Mouse (Mus musculus) embryonic facial prominence, embryonic 15.5 days (tissue): ENCODE measurements at regions not wholly inside any gene's neighbourhood (a gene's known extent, or its start where the extent isn't known, plus 50 kb on each side); places are given as distances from the start of the nearest gene placed in this dataset.

Experiments used
- ATAC-seq: fragments of 200-750 bp; cut with Nextera tagmentation; 2 replicates; pipeline ENCODE4 v1.8.0; 2017; ENCODE audit warnings: low read depth, moderate TSS enrichment; ENCODE audit not compliant: insufficient number of reproducible peaks, low FRiP score, low TSS enrichment
- H3K27ac ChIP-seq: fragments of 300-500 bp; sonication (generic); replicated peaks from 2 replicates; pipeline ENCODE4 v1.5.1; 2015; ENCODE audit warnings: mild to moderate bottlenecking, inconsistent platforms
- H3K27me3 ChIP-seq: fragments of 300-500 bp; sonication (generic); 2 replicates; pipeline ENCODE4 v1.6.1; 2015; ENCODE audit warnings: inconsistent platforms
- H3K36me3 ChIP-seq: fragments of 300-500 bp; sonication (generic); 2 replicates; pipeline ENCODE4 v1.6.1; 2015; ENCODE audit warnings: mild to moderate bottlenecking, inconsistent platforms
- H3K4me1 ChIP-seq: fragments of 300-500 bp; sonication (generic); 2 replicates; pipeline ENCODE4 v1.6.1; 2015; ENCODE audit warnings: inconsistent platforms
- H3K4me2 ChIP-seq: fragments of 300-500 bp; sonication (generic); replicated peaks from 2 replicates; pipeline ENCODE4 v1.6.1; 2015; ENCODE audit warnings: mild to moderate bottlenecking, inconsistent platforms
- H3K4me3 ChIP-seq: fragments of 300-500 bp; sonication (generic); replicated peaks from 2 replicates; pipeline ENCODE4 v1.5.1; 2015; ENCODE audit warnings: mild to moderate bottlenecking, inconsistent platforms
- H3K9ac ChIP-seq: fragments of 300-500 bp; sonication (generic); 2 replicates; pipeline ENCODE4 v1.6.1; 2015; ENCODE audit warnings: inconsistent platforms
- H3K9me3 ChIP-seq: fragments of 300-500 bp; sonication (generic); replicated peaks from 2 replicates; pipeline ENCODE4 v1.6.1; 2016; ENCODE audit warnings: inconsistent platforms
- WGBS: fragments of 180-500 bp; shearing (Covaris S2); methylation state at CpG from one replicate; pipeline ENCODE4 v1.1.7; 2015; 5-methylcytosine and 5-hydroxymethylcytosine counted together

- Histone ChIP-seq H3K4me3 (no peak overlapping the region), H3K36me3 (no peaks in the 10 kb centered on the region), H3K9me3 (no peaks in the 10 kb centered on the region), H3K9ac (no peak overlapping the region), H3K4me2 (no peak overlapping the region), H3K4me1 (no peaks in the 10 kb centered on the region), H3K27ac (no peak overlapping the region), H3K27me3 (no peaks in the 10 kb centered on the region)
- 72% methylated on average over 3 of the region's 3 CpGs for WGBS
- no peak for ATAC-seq
Observed at GRCm38 (mm10) chr6:147833501-147833900, 213.6 kb upstream of the Far2 start.

- H3K36me3 ChIP-seq = no peaks in the 10 kb centered on the region
- no peaks in the 10 kb centered on the region for H3K27me3 ChIP-seq
- WGBS = 78% methylated on average over 5 of the region's 5 CpGs
- H3K4me1 ChIP-seq = no peaks in the 10 kb centered on the region
- H3K4me2 ChIP-seq = no peak overlapping the region
- H3K9me3 ChIP-seq = no peaks in the 10 kb centered on the region
- no peak for ATAC-seq
- H3K4me3 ChIP-seq = no peak overlapping the region
- H3K9ac ChIP-seq = no peak overlapping the region
- no peak overlapping the region for H3K27ac ChIP-seq
Observed at GRCm38 (mm10) chr6:147838846-147839245, 208.2 kb upstream of the Far2 start.

GRCm38 (mm10) chr6:147849988-147850387 lies 197.1 kb upstream of the Far2 start:
- Histone ChIP-seq H3K9me3 (no peaks in the 10 kb centered on the region), H3K4me2 (no peak overlapping the region), H3K4me3 (no peak overlapping the region), H3K4me1 (no peaks in the 10 kb centered on the region), H3K36me3 (no peaks in the 10 kb centered on the region), H3K9ac (no peak overlapping the region), H3K27me3 (no peaks in the 10 kb centered on the region), H3K27ac (no peak overlapping the region)
- no peak for ATAC-seq
- 94% methylated on average over 2 of the region's 2 CpGs for WGBS

- no peak overlapping the region for H3K9ac ChIP-seq
- H3K9me3 ChIP-seq = no peaks in the 10 kb centered on the region
- H3K4me3 ChIP-seq = no peak overlapping the region
- whole genome bisulfite sequencing = 51% methylated on average over 2 of the region's 2 CpGs
- no peak overlapping the region for H3K4me2 ChIP-seq
- ATAC-seq = no peak
- no peaks in the 10 kb centered on the region for H3K27me3 ChIP-seq
- no peaks in the 10 kb centered on the region for H3K36me3 ChIP-seq
- no peak overlapping the region for H3K27ac ChIP-seq
- no peaks in the 10 kb centered on the region for H3K4me1 ChIP-seq
Observed at GRCm38 (mm10) chr6:147861116-147861515, 185.9 kb upstream of the Far2 start.

GRCm38 (mm10) chr6:147871033-147871432 lies 176.0 kb upstream of the Far2 start:
- WGBS = 71% methylated on average over 3 of the region's 3 CpGs
- Histone ChIP-seq H3K4me1 (no peaks in the 10 kb centered on the region), H3K4me3 (no peak overlapping the region), H3K27ac (no peak overlapping the region), H3K4me2 (no peak overlapping the region), H3K36me3 (no peaks in the 10 kb centered on the region), H3K9me3 (no peaks in the 10 kb centered on the region), H3K27me3 (no peaks in the 10 kb centered on the region), H3K9ac (no peak overlapping the region)
- ATAC-seq = no peak

- no peak for ATAC-seq
- no peak overlapping the region for H3K9ac ChIP-seq
- no peaks in the 10 kb centered on the region for H3K4me1 ChIP-seq
- H3K4me3 ChIP-seq = no peak overlapping the region
- H3K27me3 ChIP-seq = no peaks in the 10 kb centered on the region
- H3K9me3 ChIP-seq = no peaks in the 10 kb centered on the region
- 53% methylated on average over 3 of the region's 3 CpGs for WGBS
- no peak overlapping the region for H3K4me2 ChIP-seq
- H3K36me3 ChIP-seq = no peaks in the 10 kb centered on the region
- no peak overlapping the region for H3K27ac ChIP-seq
Observed at GRCm38 (mm10) chr6:147873173-147873572, 173.9 kb upstream of the Far2 start.

- no peak overlapping the region for H3K9ac ChIP-seq
- no peaks in the 10 kb centered on the region for H3K27me3 ChIP-seq
- no peak overlapping the region for H3K4me3 ChIP-seq
- no peaks in the 10 kb centered on the region for H3K4me1 ChIP-seq
- H3K27ac ChIP-seq = no peak overlapping the region
- 68% methylated on average over 3 of the region's 3 CpGs for WGBS
- ATAC-seq = no peak
- H3K4me2 ChIP-seq = no peak overlapping the region
- no peaks in the 10 kb centered on the region for H3K9me3 ChIP-seq
- no peaks in the 10 kb centered on the region for H3K36me3 ChIP-seq
Observed at GRCm38 (mm10) chr6:147878485-147878884, 168.6 kb upstream of the Far2 start.

GRCm38 (mm10) chr6:147885902-147886301 lies 161.2 kb upstream of the Far2 start:
- H3K27ac ChIP-seq = no peak overlapping the region
- 0 out of 2 replicates have a peak, but pooled peaks cover 6% of the 10 kb centered on the region for H3K9me3 ChIP-seq
- WGBS = 76% methylated on average over 4 of the region's 4 CpGs
- H3K9ac ChIP-seq = no peak overlapping the region
- no peaks in the 10 kb centered on the region for H3K36me3 ChIP-seq
- no peak overlapping the region for H3K4me3 ChIP-seq
- H3K4me2 ChIP-seq = no peak overlapping the region
- no peaks in the 10 kb centered on the region for H3K4me1 ChIP-seq
- H3K27me3 ChIP-seq = no peaks in the 10 kb centered on the region
- no peak for ATAC-seq

GRCm38 (mm10) chr6:147919697-147920096 lies 127.4 kb upstream of the Far2 start:
- no peak for ATAC-seq
- 50% methylated on average over 1 of the region's 1 CpGs for WGBS

GRCm38 (mm10) chr6:147921091-147921490 lies 126.0 kb upstream of the Far2 start:
- no peak overlapping the region for H3K27ac ChIP-seq
- H3K4me1 ChIP-seq = no peaks in the 10 kb centered on the region
- H3K4me2 ChIP-seq = no peak overlapping the region
- H3K36me3 ChIP-seq = no peaks in the 10 kb centered on the region
- WGBS = 69% methylated on average over 5 of the region's 5 CpGs
- no peaks in the 10 kb centered on the region for H3K27me3 ChIP-seq
- no peak overlapping the region for H3K9ac ChIP-seq
- H3K9me3 ChIP-seq = no peaks in the 10 kb centered on the region
- ATAC-seq = no peak
- no peak overlapping the region for H3K4me3 ChIP-seq

More at GRCm38 (mm10) chr6:147919697-147920096, 127.4 kb upstream of the Far2 start:
- no peaks in the 10 kb centered on the region for H3K36me3 ChIP-seq
- no peaks in the 10 kb centered on the region for H3K4me1 ChIP-seq
- no peak overlapping the region for H3K4me2 ChIP-seq
- H3K4me3 ChIP-seq = no peak overlapping the region
- H3K27ac ChIP-seq = no peak overlapping the region
- no peaks in the 10 kb centered on the region for H3K9me3 ChIP-seq
- no peaks in the 10 kb centered on the region for H3K27me3 ChIP-seq
- no peak overlapping the region for H3K9ac ChIP-seq

- Histone ChIP-seq H3K9me3 (no peaks in the 10 kb centered on the region), H3K27ac (no peak overlapping the region), H3K4me1 (no peaks in the 10 kb centered on the region), H3K36me3 (no peaks in the 10 kb centered on the region), H3K4me2 (no peak overlapping the region), H3K9ac (no peak overlapping the region), H3K27me3 (no peaks in the 10 kb centered on the region), H3K4me3 (no peak overlapping the region)
- no peak for ATAC-seq
- WGBS = 85% methylated on average over 5 of the region's 5 CpGs
Observed at GRCm38 (mm10) chr6:147922506-147922905, 124.6 kb upstream of the Far2 start.

- Histone ChIP-seq H3K4me2 (no peak overlapping the region), H3K4me1 (no peaks in the 10 kb centered on the region), H3K27me3 (no peaks in the 10 kb centered on the region), H3K9me3 (no peaks in the 10 kb centered on the region), H3K4me3 (no peak overlapping the region), H3K9ac (no peak overlapping the region), H3K27ac (no peak overlapping the region), H3K36me3 (no peaks in the 10 kb centered on the region)
- ATAC-seq = no peak
- 91% methylated on average over 8 of the region's 8 CpGs for WGBS
Observed at GRCm38 (mm10) chr6:147923246-147923645, 123.8 kb upstream of the Far2 start.
